Mouse (Mus musculus) limb, embryonic 13.5 days (tissue): ENCODE data around the gene Slc22a16. TPM values are rescaled to one million over a fixed set of nuclear protein-coding genes. Genes with fewer than 3 reads are reported as not detected.

Experiments
- ATAC-seq: fragments of 200-750 bp; cut with Nextera tagmentation; 2 replicates; pipeline ENCODE4 v1.8.0; 2017; ENCODE audit warnings: low read depth, moderate number of reproducible peaks, moderate TSS enrichment; ENCODE audit not compliant: low FRiP score
- H3K27ac ChIP-seq: fragments of 300-500 bp; sonication (generic); 2 replicates; pipeline ENCODE4 v1.5.1; 2015; ENCODE audit warnings: inconsistent platforms, mild to moderate bottlenecking, moderate library complexity
- H3K27me3 ChIP-seq: fragments of 300-500 bp; sonication (generic); 2 replicates; pipeline ENCODE4 v1.6.1; 2015; ENCODE audit warnings: mild to moderate bottlenecking, inconsistent platforms
- H3K36me3 ChIP-seq: fragments of 300-500 bp; sonication (generic); 2 replicates; pipeline ENCODE4 v1.6.1; 2015; ENCODE audit warnings: inconsistent platforms, mild to moderate bottlenecking, moderate library complexity
- H3K4me1 ChIP-seq: fragments of 300-500 bp; sonication (generic); 2 replicates; pipeline ENCODE4 v1.6.1; 2015; ENCODE audit warnings: inconsistent platforms
- H3K4me2 ChIP-seq: fragments of 300-500 bp; sonication (generic); replicated peaks from 2 replicates; pipeline ENCODE4 v1.6.1; 2015; ENCODE audit warnings: inconsistent platforms, mild to moderate bottlenecking, moderate library complexity
- H3K4me3 ChIP-seq: fragments of 300-500 bp; sonication (generic); 2 replicates; pipeline ENCODE4 v1.5.1; 2015; ENCODE audit warnings: moderate library complexity, mild to moderate bottlenecking, inconsistent platforms
- H3K9ac ChIP-seq: fragments of 300-500 bp; sonication (generic); 2 replicates; pipeline ENCODE4 v1.6.1; 2015; ENCODE audit warnings: mild to moderate bottlenecking, inconsistent platforms
- H3K9me3 ChIP-seq: fragments of 300-500 bp; sonication (generic); 2 replicates; pipeline ENCODE4 v1.6.1; 2016; ENCODE audit warnings: inconsistent platforms
- WGBS: fragments of 180-500 bp; shearing (Covaris S2); methylation state at CpG from one replicate; pipeline ENCODE4 v1.1.7; 2015; 5-methylcytosine and 5-hydroxymethylcytosine counted together
- polyA plus RNA-seq: library from polyadenylated mRNA; unstranded; fragments of >200 nt; fragmentation: Nextera tagmentation; extraction: Ambion mirVana; gene quantifications from 2 replicates; pipeline ENCODE4 v1.2.1, GENCODE M21; 2015

Gene Slc22a16
- polyA plus RNA-seq = not detected in 2 replicates

- Histone ChIP-seq H3K36me3 (no peaks in the 10 kb centered on the region), H3K4me2 (no peak within 1 kb of the TSS), H3K4me3 (no peak within 1 kb of the TSS), H3K4me1 (no peaks in the 10 kb centered on the region), H3K9me3 (no peaks in the 10 kb centered on the region; the same call in 1 of the 2 replicates), H3K27ac (no peak within 1 kb of the TSS), H3K9ac (no peak within 1 kb of the TSS), H3K27me3 (no peaks in the 10 kb centered on the region)
- ATAC-seq = no peak
- 90% methylated on average over 12 of the region's 12 CpGs for WGBS
Observed at GRCm38 (mm10) chr10:40570036-40570435, at the start of gene Slc22a16. Slc22a16 (plus strand) TSS chr10:40570336.

GRCm38 (mm10) chr10:40521579-40521978 lies 48.6 kb upstream of the Slc22a16 start:
- H3K9me3 ChIP-seq = no peaks in the 10 kb centered on the region
- no peak for ATAC-seq
- WGBS = 35% methylated on average over 12 of the region's 12 CpGs
- no peak overlapping the region; the same call in 1 of the 2 replicates for H3K4me2 ChIP-seq
- peaks cover 16% of the 10 kb centered on the region for H3K4me1 ChIP-seq
- H3K9ac ChIP-seq = no peak overlapping the region
- no peak overlapping the region for H3K4me3 ChIP-seq
- peaks cover 9% of the 10 kb centered on the region for H3K27me3 ChIP-seq
- no peaks in the 10 kb centered on the region for H3K36me3 ChIP-seq
- no peak overlapping the region for H3K27ac ChIP-seq

GRCm38 (mm10) chr10:40523312-40523975 lies 46.7 kb upstream of the Slc22a16 start:
- Histone ChIP-seq H3K27me3 (peaks cover 17% of the 10 kb centered on the region), H3K4me3 (no peak overlapping the region), H3K27ac (no peak overlapping the region), H3K4me2 (no peak overlapping the region), H3K9ac (no peak overlapping the region), H3K9me3 (no peaks in the 10 kb centered on the region), H3K36me3 (no peaks in the 10 kb centered on the region), H3K4me1 (peaks cover 29% of the 10 kb centered on the region)
- no peak for ATAC-seq
- WGBS = 72% methylated on average over 7 of the region's 7 CpGs

GRCm38 (mm10) chr10:40524032-40524806 lies 45.9 kb upstream of the Slc22a16 start:
- H3K36me3 ChIP-seq = no peaks in the 10 kb centered on the region
- peaks cover 23% of the 10 kb centered on the region for H3K27me3 ChIP-seq
- H3K4me3 ChIP-seq = no peak overlapping the region
- WGBS = 48% methylated on average over 9 of the region's 9 CpGs
- no peak overlapping the region for H3K27ac ChIP-seq
- H3K9me3 ChIP-seq = no peaks in the 10 kb centered on the region
- ATAC-seq = no peak
- 0 out of 2 replicates have a peak overlapping the region, but pooled peaks have one; percentile 16 for H3K4me2 ChIP-seq
- no peak overlapping the region for H3K9ac ChIP-seq
- H3K4me1 ChIP-seq = peaks cover 29% of the 10 kb centered on the region

- WGBS = 32% methylated on average over 10 of the region's 10 CpGs
- H3K9me3 ChIP-seq = no peaks in the 10 kb centered on the region
Observed at GRCm38 (mm10) chr10:40524991-40525390, 45.1 kb upstream of the Slc22a16 start.

GRCm38 (mm10) chr10:40525616-40526155 lies 44.5 kb upstream of the Slc22a16 start:
- H3K4me3 ChIP-seq = no peak overlapping the region
- H3K4me2 ChIP-seq = no peak overlapping the region
- peaks cover 32% of the 10 kb centered on the region for H3K4me1 ChIP-seq
- no peak overlapping the region for H3K27ac ChIP-seq
- no peak for ATAC-seq
- no peaks in the 10 kb centered on the region for H3K36me3 ChIP-seq
- peaks cover 26% of the 10 kb centered on the region for H3K27me3 ChIP-seq
- no peak overlapping the region for H3K9ac ChIP-seq
- WGBS = 65% methylated on average over 9 of the region's 9 CpGs
- H3K9me3 ChIP-seq = no peaks in the 10 kb centered on the region

More at GRCm38 (mm10) chr10:40524991-40525390, 45.1 kb upstream of the Slc22a16 start:
- Histone ChIP-seq H3K27me3 (peaks cover 26% of the 10 kb centered on the region), H3K36me3 (no peaks in the 10 kb centered on the region), H3K27ac (no peak overlapping the region), H3K9ac (no peak overlapping the region), H3K4me1 (peaks cover 29% of the 10 kb centered on the region), H3K4me2 (no peak overlapping the region), H3K4me3 (no peak overlapping the region)
- no peak for ATAC-seq

GRCm38 (mm10) chr10:40526301-40526761 lies 43.8 kb upstream of the Slc22a16 start:
- Histone ChIP-seq H3K4me1 (peaks cover 37% of the 10 kb centered on the region), H3K27ac (no peak overlapping the region), H3K27me3 (peaks cover 26% of the 10 kb centered on the region), H3K9ac (no peak overlapping the region), H3K9me3 (no peaks in the 10 kb centered on the region), H3K36me3 (no peaks in the 10 kb centered on the region), H3K4me2 (no peak overlapping the region), H3K4me3 (no peak overlapping the region)
- ATAC-seq = no peak
- WGBS = 76% methylated on average over 8 of the region's 8 CpGs

- no peak overlapping the region for H3K27ac ChIP-seq
- ATAC-seq = no peak
- H3K27me3 ChIP-seq = peaks cover 26% of the 10 kb centered on the region
- no peaks in the 10 kb centered on the region for H3K36me3 ChIP-seq
- 78% methylated on average over 3 of the region's 3 CpGs for WGBS
- no peak overlapping the region for H3K4me3 ChIP-seq
- H3K9me3 ChIP-seq = no peaks in the 10 kb centered on the region
- no peak overlapping the region for H3K9ac ChIP-seq
- no peak overlapping the region for H3K4me2 ChIP-seq
- peaks cover 37% of the 10 kb centered on the region for H3K4me1 ChIP-seq
Observed at GRCm38 (mm10) chr10:40526986-40527385, 43.1 kb upstream of the Slc22a16 start.

GRCm38 (mm10) chr10:40527573-40527972 lies 42.6 kb upstream of the Slc22a16 start:
- no peak for ATAC-seq
- Histone ChIP-seq H3K27me3 (peaks cover 26% of the 10 kb centered on the region), H3K4me1 (peaks cover 37% of the 10 kb centered on the region), H3K9ac (peak overlapping the region; percentile 31; the same call in 1 of the 2 replicates), H3K36me3 (no peaks in the 10 kb centered on the region), H3K9me3 (peaks cover 1% of the 10 kb centered on the region), H3K4me3 (no peak overlapping the region), H3K4me2 (peak overlapping the region; percentile 24; the same call in 1 of the 2 replicates), H3K27ac (no peak overlapping the region)
- WGBS = 25% methylated on average over 8 of the region's 8 CpGs

GRCm38 (mm10) chr10:40528668-40529067 lies 41.5 kb upstream of the Slc22a16 start:
- no peak overlapping the region for H3K4me2 ChIP-seq
- H3K9me3 ChIP-seq = peaks cover 10% of the 10 kb centered on the region
- peaks cover 33% of the 10 kb centered on the region for H3K4me1 ChIP-seq
- ATAC-seq = no peak
- no peak overlapping the region for H3K9ac ChIP-seq
- H3K27ac ChIP-seq = no peak overlapping the region
- WGBS = 32% methylated on average over 8 of the region's 10 CpGs
- H3K4me3 ChIP-seq = no peak overlapping the region
- H3K27me3 ChIP-seq = peaks cover 26% of the 10 kb centered on the region
- no peaks in the 10 kb centered on the region for H3K36me3 ChIP-seq

- ATAC-seq = no peak
- Histone ChIP-seq H3K27ac (no peak overlapping the region), H3K4me2 (no peak overlapping the region), H3K36me3 (no peaks in the 10 kb centered on the region), H3K27me3 (peaks cover 26% of the 10 kb centered on the region), H3K9me3 (peaks cover 10% of the 10 kb centered on the region), H3K4me3 (no peak overlapping the region), H3K9ac (no peak overlapping the region), H3K4me1 (peaks cover 23% of the 10 kb centered on the region)
- 58% methylated on average over 6 of the region's 6 CpGs for WGBS
Observed at GRCm38 (mm10) chr10:40529617-40530016, 40.5 kb upstream of the Slc22a16 start.

GRCm38 (mm10) chr10:40530661-40531060 lies 39.5 kb upstream of the Slc22a16 start:
- Histone ChIP-seq H3K36me3 (no peaks in the 10 kb centered on the region), H3K9me3 (peaks cover 10% of the 10 kb centered on the region), H3K27me3 (peaks cover 26% of the 10 kb centered on the region), H3K27ac (no peak overlapping the region), H3K4me2 (no peak overlapping the region), H3K4me1 (peaks cover 22% of the 10 kb centered on the region), H3K4me3 (no peak overlapping the region), H3K9ac (no peak overlapping the region)
- peak; percentile 36; the same call in 1 of the 2 replicates for ATAC-seq
- 19% methylated on average over 3 of the region's 3 CpGs for WGBS
